Mouse (Mus musculus) CH12.LX (cell line): ENCODE measurements around the gene Hnrnpa0. TPM values are rescaled to one million over a fixed set of nuclear protein-coding genes. Genes with fewer than 3 reads are reported as not detected.

Experiments
- DNase-seq: peaks from one replicate; pipeline ENCODE4 v3.0.0-alpha.2; 2013; ENCODE audit errors: extremely low read depth
- H3K27ac ChIP-seq: 2 replicates; pipeline ENCODE4 v1.5.1; 2012; ENCODE audit warnings: low read depth, mild to moderate bottlenecking, control low read depth, moderate library complexity; ENCODE audit not compliant: insufficient read depth
- H3K27me3 ChIP-seq: replicated peaks from 2 replicates; pipeline ENCODE3; 2012; ENCODE audit warnings: inconsistent platforms
- H3K36me3 ChIP-seq, 2 experiments: replicated peaks in 1 of 2; 2 replicates each; pipeline versions ENCODE3 to v1.6.1; 2012; ENCODE audit warnings: inconsistent platforms in 1 of 2, low read length in 1 of 2, mild to moderate bottlenecking in 1 of 2, mixed read lengths in 1 of 2, moderate library complexity in 1 of 2; ENCODE audit not compliant: control insufficient read depth in 1 of 2, insufficient read depth in 1 of 2
- H3K4me1 ChIP-seq, 2 experiments: 2 replicates each; pipeline ENCODE4 v1.6.1; 2012; ENCODE audit warnings: inconsistent platforms in 1 of 2, moderate library complexity in 1 of 2; ENCODE audit not compliant: insufficient read depth in 2 of 2, control insufficient read depth in 1 of 2
- H3K4me2 ChIP-seq: 2 replicates; pipeline ENCODE4 v1.6.1; 2012; ENCODE audit warnings: low read depth, mild to moderate bottlenecking, control low read depth; ENCODE audit not compliant: poor library complexity, insufficient read depth, severe bottlenecking
- H3K4me3 ChIP-seq, 3 experiments: fragments of 150-350 bp in 1 of 3; sonication (generic) in 1 of 3; replicated peaks in 1 of 3; 2 replicates each; pipeline versions ENCODE3 to v1.5.1; 2011 to 2012; ENCODE audit warnings: low read depth in 2 of 3, low read length in 2 of 3, mild to moderate bottlenecking in 2 of 3, moderate library complexity in 2 of 3, control low read depth in 1 of 3, improper control_type of control experiment in 1 of 3, inconsistent platforms in 1 of 3, mixed read lengths in 1 of 3; ENCODE audit not compliant: poor library complexity in 1 of 3
- H3K79me2 ChIP-seq: replicated peaks from 2 replicates; pipeline ENCODE4 v1.6.1; 2012; ENCODE audit warnings: mild to moderate bottlenecking, moderate library complexity; ENCODE audit not compliant: control insufficient read depth, poor library complexity, insufficient read depth, severe bottlenecking; ENCODE audit errors: extremely low read depth
- H3K9ac ChIP-seq: 2 replicates; pipeline ENCODE4 v1.6.1; 2012; ENCODE audit warnings: low read depth, mild to moderate bottlenecking, control low read depth, moderate library complexity; ENCODE audit not compliant: insufficient read depth
- H3K9me3 ChIP-seq: replicated peaks from 2 replicates; pipeline ENCODE3; 2012; ENCODE audit warnings: low read length, inconsistent platforms, mixed read lengths
- BHLHE40 ChIP-seq: IDR thresholded peaks from 2 replicates; pipeline ENCODE4 v1.6.1; 2011; ENCODE audit warnings: mild to moderate bottlenecking, low read depth, low read length, improper control_type of control experiment
- CHD1 ChIP-seq: IDR thresholded peaks from 2 replicates; pipeline ENCODE4 v1.6.1; 2012; ENCODE audit warnings: low read depth, low read length, improper control_type of control experiment, inconsistent platforms
- E2F4 ChIP-seq: IDR thresholded peaks from 2 replicates; pipeline ENCODE4 v1.6.1; 2011; ENCODE audit warnings: low read depth, low read length, improper control_type of control experiment; ENCODE audit not compliant: insufficient replicate concordance
- GABPA ChIP-seq: IDR thresholded peaks from 2 replicates; pipeline ENCODE4 v1.6.1; 2012; ENCODE audit warnings: low read depth, low read length, improper control_type of control experiment, inconsistent platforms; ENCODE audit not compliant: insufficient replicate concordance
- HCFC1 ChIP-seq: IDR thresholded peaks from 2 replicates; pipeline ENCODE4 v1.6.1; 2012; ENCODE audit warnings: low read depth, mild to moderate bottlenecking, inconsistent platforms, low read length, improper control_type of control experiment
- JUN ChIP-seq: IDR thresholded peaks from 2 replicates; pipeline ENCODE4 v1.6.1; 2011; ENCODE audit warnings: low read depth, mild to moderate bottlenecking, low read length, improper control_type of control experiment, moderate library complexity; ENCODE audit not compliant: insufficient read depth
- MAFK ChIP-seq: IDR thresholded peaks from 2 replicates; pipeline ENCODE4 v1.6.1; 2011; ENCODE audit warnings: low read length, improper control_type of control experiment; ENCODE audit not compliant: insufficient replicate concordance
- MAZ ChIP-seq: IDR thresholded peaks from 2 replicates; pipeline ENCODE4 v1.6.1; 2012; ENCODE audit warnings: low read depth, mild to moderate bottlenecking, inconsistent platforms, low read length, improper control_type of control experiment, moderate library complexity
- MYC ChIP-seq: IDR thresholded peaks from 2 replicates; pipeline ENCODE4 v1.6.1; 2011; ENCODE audit warnings: low read depth, mild to moderate bottlenecking, improper control_type of control experiment, low read length
- NELFE ChIP-seq: IDR thresholded peaks from 2 replicates; pipeline ENCODE4 v1.6.1; 2011; ENCODE audit warnings: low read depth, low read length, improper control_type of control experiment
- NRF1 ChIP-seq: IDR thresholded peaks from 2 replicates; pipeline ENCODE4 v1.6.1; 2014; ENCODE audit warnings: low read depth, mild to moderate bottlenecking, inconsistent platforms, low read length, improper control_type of control experiment, moderate library complexity
- POLR2A ChIP-seq: IDR thresholded peaks from 2 replicates; pipeline ENCODE4 v1.6.1; 2011; ENCODE audit warnings: low read depth, mild to moderate bottlenecking, improper control_type of control experiment, low read length
- POLR2AphosphoS2 ChIP-seq: IDR thresholded peaks from 2 replicates; pipeline ENCODE4 v1.6.1; 2011; ENCODE audit warnings: low read depth, low read length, improper control_type of control experiment
- RAD21 ChIP-seq: IDR thresholded peaks from 2 replicates; pipeline ENCODE4 v1.6.1; 2011; ENCODE audit warnings: low read depth, mild to moderate bottlenecking, low read length, improper control_type of control experiment, moderate library complexity
- RCOR1 ChIP-seq: conservative IDR thresholded peaks from 2 replicates; pipeline ENCODE4 v1.6.1; 2012; ENCODE audit warnings: low read depth, mild to moderate bottlenecking, inconsistent platforms, low read length, improper control_type of control experiment
- SMC3 ChIP-seq: IDR thresholded peaks from 2 replicates; pipeline ENCODE4 v1.6.1; 2011; ENCODE audit warnings: low read depth, low read length, improper control_type of control experiment
- TBP ChIP-seq: conservative IDR thresholded peaks from 2 replicates; pipeline ENCODE4 v1.6.1; 2011; ENCODE audit warnings: low read depth, low read length, improper control_type of control experiment
- UBTF ChIP-seq: IDR thresholded peaks from 2 replicates; pipeline ENCODE4 v1.6.1; 2012; ENCODE audit warnings: low read depth, mild to moderate bottlenecking, inconsistent platforms, low read length, improper control_type of control experiment, moderate library complexity
- dilution Hi-C: fragments of 300-500 bp; cut with MboI; formaldehyde crosslinking; loops from 2 replicates; pipeline ENCODE4 v1.14.3; 2020; ENCODE audit warnings: low sequenced_read_pairs; ENCODE audit not compliant: extremely low pct_unique_long_range_greater_than_20kb, extremely low pct_ligation_motif_present
- in situ Hi-C: fragments of 300-500 bp; cut with MboI; formaldehyde crosslinking; loops from 3 replicates; pipeline ENCODE4 v1.14.3; 2019; ENCODE audit warnings: low sequenced_read_pairs, low pct_ligation_motif_present, low pct_unique_long_range_greater_than_20kb, mixed read lengths
- polyA plus RNA-seq: library from polyadenylated mRNA; unstranded; fragments of >175 nt; gene quantifications from 2 replicates; pipeline ENCODE4 v1.2.1, GENCODE M21; 2012; ENCODE audit warnings: low read depth; ENCODE audit not compliant: insufficient read length
- total RNA-seq, 2 experiments: library from RNA; depleted of rRNA; stranded (reverse); fragments of 300-350 nt in 1 of 2; fragments of >200 nt in 1 of 2; gene quantifications; 2 replicates each; pipeline ENCODE4 v1.2.3; 2012 to 2014

Hnrnpa0 gene
- total and polyA plus RNA-seq, 3 experiments, result 104 to 139 (median 126) TPM

DNA sequence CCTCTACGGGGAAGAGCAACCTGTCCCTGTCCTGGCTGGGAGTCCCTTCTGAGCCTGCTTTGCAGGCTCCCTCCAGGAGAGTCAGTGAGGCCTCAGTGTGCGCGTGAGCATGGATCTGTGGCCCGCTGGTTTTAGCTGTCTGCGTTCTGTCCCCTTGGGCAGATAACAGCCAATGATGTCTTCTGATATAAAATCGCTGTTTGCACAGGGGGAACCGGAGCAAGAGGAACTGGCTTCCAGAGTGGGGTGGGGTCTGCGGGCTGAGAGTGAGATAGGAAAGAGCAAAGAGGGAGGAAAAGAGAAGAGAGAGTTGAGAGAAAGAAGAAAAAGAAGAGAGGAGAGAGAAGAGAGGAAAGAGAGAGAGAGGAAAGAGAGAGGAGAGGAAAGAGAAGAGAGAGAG is 28.7 kb upstream of the Hnrnpa0 start:
- DNase-seq, result no peak
- Histone ChIP-seq H3K9me3 (peaks cover 17% of the 10 kb centered on the region), H3K79me2 (peaks cover 5% of the 10 kb centered on the region; the same call in 1 of the 2 replicates), H3K36me3 (peaks cover 22 to 26% of the 10 kb centered on the region in 2 experiments), H3K9ac (no peak overlapping the region; the same call in 1 of the 2 replicates), H3K4me2 (peak overlapping the region; percentile 55), H3K27me3 (no peaks in the 10 kb centered on the region), H3K4me1 (peaks cover 0 to 21% of the 10 kb centered on the region in 2 experiments; a peak in 2 of 4 replicates)
- in situ Hi-C loops, result loop anchor here (10.0 kb wide), 2 partner anchors 228 to 388 kb away; partner anchors contain the start of gene 2210016F16Rik
- TF ChIP-seq JUN (no peak), GABPA (no peak), HCFC1 (no peak), RCOR1 (no peak), CHD1 (no peak)
- TF ChIP-seq, all 38 proteins: peak for 0
- peak overlapping the region; percentile 81 to 99 (median 91) for H3K4me3 ChIP-seq
- dilution Hi-C loops, result no loop called here
- no peak overlapping the region for H3K27ac ChIP-seq

DNA sequence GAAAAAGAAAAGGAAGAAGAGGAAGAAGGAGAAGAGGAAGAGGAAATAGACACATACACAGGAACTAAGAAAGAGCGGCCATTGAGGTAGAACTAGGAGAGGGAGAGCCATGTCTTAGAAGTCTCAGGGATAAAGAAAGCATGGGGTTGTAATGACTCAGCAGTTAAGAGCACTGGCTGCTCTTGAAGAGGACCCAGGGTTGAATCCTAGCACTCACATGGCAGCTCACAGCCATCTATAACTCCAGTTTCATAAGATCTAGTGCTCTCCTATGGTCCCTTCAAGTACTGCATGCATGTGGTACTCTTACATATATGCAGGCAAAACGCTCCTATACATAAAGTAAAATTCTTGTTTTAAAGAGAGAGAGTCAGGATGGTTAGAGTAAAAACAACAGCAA is 27.7 kb upstream of the Hnrnpa0 start:
- in situ Hi-C loops, result loop anchor here (10.0 kb wide), 2 partner anchors 229 to 389 kb away; partner anchors contain the start of gene 2210016F16Rik
- H3K4me1 ChIP-seq, result peaks cover 0 to 21% of the 10 kb centered on the region in 2 experiments; a peak in 2 of 4 replicates
- TF ChIP-seq E2F4 (no peak), RCOR1 (no peak), HCFC1 (no peak), MAFK (no peak), SMC3 (no peak)
- TF ChIP-seq, all 38 proteins: peak for 0
- Histone ChIP-seq H3K4me3 (no peak overlapping the region), H3K27ac (no peak overlapping the region), H3K27me3 (no peaks in the 10 kb centered on the region), H3K79me2 (peaks cover 5% of the 10 kb centered on the region; the same call in 1 of the 2 replicates), H3K4me2 (no peak overlapping the region), H3K36me3 (peaks cover 16 to 17% of the 10 kb centered on the region in 2 experiments), H3K9ac (no peak overlapping the region), H3K9me3 (peaks cover 10% of the 10 kb centered on the region)
- DNase-seq, result no peak
- dilution Hi-C loops, result no loop called here

GRCm38 (mm10) chr13:58150442-58150841 is 22.1 kb upstream of the Hnrnpa0 start:
- Histone ChIP-seq H3K79me2 (no peaks in the 10 kb centered on the region), H3K27me3 (peaks cover 8% of the 10 kb centered on the region), H3K4me2 (no peak overlapping the region), H3K27ac (no peak overlapping the region), H3K9ac (no peak overlapping the region), H3K36me3 (no peaks in the 10 kb centered on the region), H3K9me3 (no peaks in the 10 kb centered on the region), H3K4me3 (no peak overlapping the region), H3K4me1 (no peaks in the 10 kb centered on the region; a peak in 1 of 4 replicates)
- TF ChIP-seq POLR2AphosphoS2, result no peak
- TF ChIP-seq MAFK, result no peak
- no peak for TF ChIP-seq TBP
- no peak for TF ChIP-seq UBTF
- TF ChIP-seq NRF1, result no peak
- TF ChIP-seq MAZ, result no peak
- TF ChIP-seq POLR2A, result no peak
- no peak for TF ChIP-seq JUN
- TF ChIP-seq BHLHE40, result no peak
- TF ChIP-seq MYC, result no peak
- TF ChIP-seq HCFC1, result no peak
- TF ChIP-seq RCOR1, result no peak
- no peak for TF ChIP-seq NELFE
- no peak for TF ChIP-seq RAD21
- in situ Hi-C loops (loop anchor here (10.0 kb wide), 2 partner anchors 234 to 394 kb away; partner anchors contain the start of gene 2210016F16Rik), dilution Hi-C loops (no loop called here)
- DNase-seq, result no peak
